Mouse (Mus musculus) monocyte, adult 5-6 weeks (primary cell): ENCODE data around the gene Il17f. TPM values are rescaled to one million over a fixed set of nuclear protein-coding genes. Genes with fewer than 3 reads are reported as not detected.
"Not testable (repeated sequence)": the region's sequence is repeated elsewhere in the genome, so short reads cannot be mapped to it uniquely, and the experiment has no call there.

Experiments
- ATAC-seq: fragments of 153-309, 156-312 bp; replicated peaks from 2 replicates; pipeline ENCODE4 v1.8.0; 2017; ENCODE audit warnings: mild to moderate bottlenecking; ENCODE audit not compliant: low TSS enrichment, insufficient number of reproducible peaks, severe bottlenecking, poor library complexity, low FRiP score
- total RNA-seq: library from RNA; stranded (forward); fragments of 200-1000, 200-491, 200-594 nt; gene quantifications from 3 replicates; pipeline ENCODE4 v1.2.3, GENCODE M21; 2017

Il17f gene
- 1.5 TPM in 1 of 3 replicates, not detected in the others for total RNA-seq

- not testable (repeated sequence) for ATAC-seq
Observed at GRCm38 (mm10) chr1:20790517-20790916, at the start of gene Il17f. TSS of gene Il17f (minus strand) at chr1:20790617.

GRCm38 (mm10) chr1:20839911-20840310 lies 49.5 kb upstream of the Il17f start:
- ATAC-seq = no peak

- no peak for ATAC-seq
Observed at GRCm38 (mm10) chr1:20836551-20837125, 46.2 kb upstream of the Il17f start.

- ATAC-seq = no peak
Observed at GRCm38 (mm10) chr1:20833141-20833511, 42.7 kb upstream of the Il17f start.

- ATAC-seq = no peak
Observed at GRCm38 (mm10) chr1:20832473-20833140, 42.2 kb upstream of the Il17f start.

- no peak for ATAC-seq
Observed at GRCm38 (mm10) chr1:20830546-20830945, 40.1 kb upstream of the Il17f start.

GRCm38 (mm10) chr1:20828061-20828460 lies 37.6 kb upstream of the Il17f start:
- no peak for ATAC-seq

GRCm38 (mm10) chr1:20825036-20825435 lies 34.6 kb upstream of the Il17f start:
- no peak for ATAC-seq

GRCm38 (mm10) chr1:20823906-20824305 lies 33.5 kb upstream of the Il17f start:
- no peak for ATAC-seq

- ATAC-seq = no peak
Observed at GRCm38 (mm10) chr1:20823471-20823870, 33.1 kb upstream of the Il17f start.

GRCm38 (mm10) chr1:20820959-20821358 lies 30.5 kb upstream of the Il17f start:
- ATAC-seq = no peak

GRCm38 (mm10) chr1:20819771-20820605 lies 29.6 kb upstream of the Il17f start, which contains the start of gene Mcm3:
TSS of gene Mcm3 (minus strand) at chr1:20820312.
- ATAC-seq = peak; percentile 99

- no peak for ATAC-seq
Observed at GRCm38 (mm10) chr1:20817596-20817995, 27.2 kb upstream of the Il17f start.

- no peak for ATAC-seq
Observed at GRCm38 (mm10) chr1:20817172-20817571, 26.8 kb upstream of the Il17f start.

GRCm38 (mm10) chr1:20814521-20814920 lies 24.1 kb upstream of the Il17f start:
- no peak for ATAC-seq

- ATAC-seq = no peak
Observed at GRCm38 (mm10) chr1:20804526-20804925, 14.1 kb upstream of the Il17f start.

- no peak for ATAC-seq
Observed at GRCm38 (mm10) chr1:20801682-20802390, 11.4 kb upstream of the Il17f start.

GRCm38 (mm10) chr1:20801275-20801674 lies 10.9 kb upstream of the Il17f start:
- ATAC-seq = no peak

- ATAC-seq = no peak
Observed at GRCm38 (mm10) chr1:20795178-20795577, 4.8 kb upstream of the Il17f start.
